Mouse (Mus musculus): ENCODE results near the gene Hes5. TPM values are rescaled to one million over a fixed set of nuclear protein-coding genes. Genes with fewer than 3 reads are reported as not detected.

Hes5 gene
- polyA plus RNA-seq, 2 experiments = 0.77 to 1.6 TPM

GRCm38 (mm10) chr4:154961226-154961738 is 559 bp downstream of the Hes5 start:
- H3K9me3 ChIP-seq (ENCODE audit: control insufficient read depth, low read length) = no peaks in the 10 kb centered on the region
- no peak for TF ChIP-seq POLR2A (IDR thresholded peaks at IDR 0.05; ENCODE audit: borderline replicate concordance, extremely low read depth, insufficient read depth, insufficient read length)
- peaks cover 34% of the 10 kb centered on the region for H3K4me1 ChIP-seq (ENCODE audit: control insufficient read depth, insufficient read depth, low read length)
- peaks cover 58% of the 10 kb centered on the region for H3K27me3 ChIP-seq (ENCODE audit: control insufficient read depth, insufficient read depth, low read length)
- no peak overlapping the region for H3K27ac ChIP-seq (replicated peaks; ENCODE audit: low read depth, low read length)
- H3K4me3 ChIP-seq (replicated peaks; ENCODE audit: low read length) = peak overlapping the region; percentile 42
- WGBS = 2% methylated on average over 35 of the region's 47 CpGs
- DNase-seq (ENCODE audit: low spot score) (no peak), ATAC-seq (ENCODE audit: low FRiP score, low read depth) (no peak)
- H3K4me2 ChIP-seq (replicated peaks; ENCODE audit: low read depth, low read length, severe bottlenecking) = peak overlapping the region; percentile 79
- peaks cover 4% of the 10 kb centered on the region; the same call in 1 of the 2 replicates for H3K36me3 ChIP-seq (ENCODE audit: control insufficient read depth, insufficient read depth, low read length)
- peak overlapping the region; percentile 36 for H3K9ac ChIP-seq (ENCODE audit: low read depth, low read length, severe bottlenecking)

GRCm38 (mm10) chr4:154961911-154962310 is 1.2 kb downstream of the Hes5 start:
- H3K9ac ChIP-seq (ENCODE audit: low read depth, low read length, severe bottlenecking) = no peak overlapping the region
- DNase-seq (ENCODE audit: low spot score) (no peak), ATAC-seq (ENCODE audit: low FRiP score, low read depth) (no peak)
- no peak for TF ChIP-seq POLR2A (IDR thresholded peaks at IDR 0.05; ENCODE audit: borderline replicate concordance, extremely low read depth, insufficient read depth, insufficient read length)
- H3K4me3 ChIP-seq (replicated peaks; ENCODE audit: low read length) = peak overlapping the region; percentile 42
- H3K4me2 ChIP-seq (replicated peaks; ENCODE audit: low read depth, low read length, severe bottlenecking) = peak overlapping the region; percentile 79
- H3K4me1 ChIP-seq (ENCODE audit: control insufficient read depth, insufficient read depth, low read length) = peaks cover 34% of the 10 kb centered on the region
- H3K9me3 ChIP-seq (ENCODE audit: control insufficient read depth, low read length) = no peaks in the 10 kb centered on the region
- 25% methylated on average over 13 of the region's 13 CpGs for WGBS
- H3K27me3 ChIP-seq (ENCODE audit: control insufficient read depth, insufficient read depth, low read length) = peaks cover 58% of the 10 kb centered on the region
- H3K36me3 ChIP-seq (ENCODE audit: control insufficient read depth, insufficient read depth, low read length) = peaks cover 8% of the 10 kb centered on the region; the same call in 1 of the 2 replicates
- no peak overlapping the region for H3K27ac ChIP-seq (replicated peaks; ENCODE audit: low read depth, low read length)

GRCm38 (mm10) chr4:154962683-154963082 is 2.0 kb downstream of the Hes5 start:
- Histone ChIP-seq H3K27ac (replicated peaks; ENCODE audit: low read depth, low read length) (no peak overlapping the region), H3K4me2 (replicated peaks; ENCODE audit: low read depth, low read length, severe bottlenecking) (no peak overlapping the region), H3K27me3 (ENCODE audit: control insufficient read depth, insufficient read depth, low read length) (peaks cover 55% of the 10 kb centered on the region), H3K36me3 (ENCODE audit: control insufficient read depth, insufficient read depth, low read length) (peaks cover 8% of the 10 kb centered on the region; the same call in 1 of the 2 replicates), H3K4me1 (ENCODE audit: control insufficient read depth, insufficient read depth, low read length) (peaks cover 34% of the 10 kb centered on the region), H3K9me3 (ENCODE audit: control insufficient read depth, low read length) (no peaks in the 10 kb centered on the region), H3K4me3 (replicated peaks; ENCODE audit: low read length) (no peak overlapping the region), H3K9ac (ENCODE audit: low read depth, low read length, severe bottlenecking) (no peak overlapping the region)
- ATAC-seq (ENCODE audit: low FRiP score, low read depth) = no peak
- no peak for DNase-seq (ENCODE audit: low spot score)
- WGBS = 81% methylated on average over 7 of the region's 7 CpGs
- no peak for TF ChIP-seq POLR2A (IDR thresholded peaks at IDR 0.05; ENCODE audit: borderline replicate concordance, extremely low read depth, insufficient read depth, insufficient read length)

GRCm38 (mm10) chr4:154963190-154963836 is 2.6 kb downstream of the Hes5 start:
- Histone ChIP-seq H3K36me3 (ENCODE audit: control insufficient read depth, insufficient read depth, low read length) (peaks cover 8% of the 10 kb centered on the region; the same call in 1 of the 2 replicates), H3K4me1 (ENCODE audit: control insufficient read depth, insufficient read depth, low read length) (peaks cover 29% of the 10 kb centered on the region), H3K4me2 (replicated peaks; ENCODE audit: low read depth, low read length, severe bottlenecking) (peak overlapping the region; percentile 73), H3K4me3 (replicated peaks; ENCODE audit: low read length) (peak overlapping the region; percentile 80), H3K27me3 (ENCODE audit: control insufficient read depth, insufficient read depth, low read length) (peaks cover 50% of the 10 kb centered on the region), H3K9me3 (ENCODE audit: control insufficient read depth, low read length) (no peaks in the 10 kb centered on the region), H3K27ac (replicated peaks; ENCODE audit: low read depth, low read length) (no peak overlapping the region), H3K9ac (ENCODE audit: low read depth, low read length, severe bottlenecking) (0 out of 2 replicates have a peak overlapping the region, but pooled peaks have one; percentile 83)
- WGBS = 15% methylated on average over 11 of the region's 11 CpGs
- DNase-seq (ENCODE audit: low spot score) = no peak
- TF ChIP-seq POLR2A (IDR thresholded peaks at IDR 0.05; ENCODE audit: borderline replicate concordance, extremely low read depth, insufficient read depth, insufficient read length) = no peak
- no peak for ATAC-seq (ENCODE audit: low FRiP score, low read depth)

- peak within 1 kb of the TSS; percentile 83 for H3K9ac ChIP-seq (ENCODE audit: low read depth, low read length, severe bottlenecking)
- peak within 1 kb of the TSS; percentile 80 for H3K4me3 ChIP-seq (replicated peaks; ENCODE audit: low read length)
- H3K27ac ChIP-seq (replicated peaks; ENCODE audit: low read depth, low read length) = peak within 1 kb of the TSS; percentile 82
- H3K9me3 ChIP-seq (ENCODE audit: control insufficient read depth, low read length) = no peaks in the 10 kb centered on the region
- H3K4me1 ChIP-seq (ENCODE audit: control insufficient read depth, insufficient read depth, low read length) = peaks cover 25% of the 10 kb centered on the region
- DNase-seq (ENCODE audit: low spot score) (peak; percentile 91), ATAC-seq (ENCODE audit: low FRiP score, low read depth) (peak; percentile 89)
- peak; percentile 88; the same call in 1 of the 2 replicates for TF ChIP-seq POLR2A (IDR thresholded peaks at IDR 0.05; ENCODE audit: borderline replicate concordance, extremely low read depth, insufficient read depth, insufficient read length)
- H3K27me3 ChIP-seq (ENCODE audit: control insufficient read depth, insufficient read depth, low read length) = peaks cover 43% of the 10 kb centered on the region
- WGBS = under 1% methylated on average over 32 of the region's 66 CpGs
- H3K36me3 ChIP-seq (ENCODE audit: control insufficient read depth, insufficient read depth, low read length) = peaks cover 8% of the 10 kb centered on the region; the same call in 1 of the 2 replicates
- peak within 1 kb of the TSS; percentile 73 for H3K4me2 ChIP-seq (replicated peaks; ENCODE audit: low read depth, low read length, severe bottlenecking)
Observed at GRCm38 (mm10) chr4:154963901-154964580, 3.3 kb downstream of the Hes5 start, which contains the start of gene Pank4. Gene Pank4, plus strand, starts transcription at chr4:154964123.

All from limb, embryonic 14.5 days (tissue).